Mouse (Mus musculus): Measurements from ENCODE around the gene Atp5l. TPM values are rescaled to one million over a fixed set of nuclear protein-coding genes. Genes with fewer than 3 reads are reported as not detected.

Atp5l gene
- polyA plus RNA-seq, 1 experiment from 2014 or later, result 753 TPM

DNA sequence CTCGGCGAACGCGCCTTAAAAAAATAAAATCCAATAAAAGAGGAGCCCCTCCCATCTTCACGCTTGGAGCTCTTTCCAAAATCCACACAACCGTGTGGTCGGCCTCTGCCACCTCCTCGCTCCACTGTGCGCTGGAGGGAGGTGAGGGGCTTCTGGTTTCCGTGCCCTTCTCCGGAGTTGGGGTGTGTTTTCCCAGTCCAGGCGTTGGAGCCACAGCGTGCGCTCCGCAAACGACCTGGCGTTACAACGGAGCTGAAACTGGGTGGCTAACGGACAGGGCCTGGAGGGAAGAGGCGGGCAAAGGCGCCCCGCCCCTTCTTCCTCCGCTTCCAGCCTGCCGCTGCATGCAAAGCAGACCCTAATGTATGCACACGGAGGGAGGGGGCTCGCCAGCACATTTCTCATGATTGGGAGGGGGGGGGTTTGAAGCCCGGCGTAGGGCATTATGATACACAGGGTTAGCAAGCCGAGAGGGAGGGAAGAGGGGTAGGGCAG lies 38.6 kb downstream of the Atp5l start:
- no peaks in the 10 kb centered on the region for H3K36me3 ChIP-seq (ENCODE audit: insufficient read depth, low read length)
- H3K9ac ChIP-seq (replicated peaks; ENCODE audit: low read length), result peak overlapping the region; percentile 96
- no peaks in the 10 kb centered on the region for H3K9me3 ChIP-seq (ENCODE audit: low read length)
- H3K4me3 ChIP-seq (ENCODE audit: low read length), result peak overlapping the region; percentile 97
- no peaks in the 10 kb centered on the region for H3K27me3 ChIP-seq (ENCODE audit: insufficient read depth, low read length)
- ATAC-seq (ENCODE audit: low FRiP score, low TSS enrichment), result peak; percentile 86
- 0% methylated on average over 29 of the region's 29 CpGs for WGBS
- peak overlapping the region; percentile 99 for H3K4me2 ChIP-seq (replicated peaks; ENCODE audit: low read depth, low read length)
- peak overlapping the region; percentile 98 for H3K27ac ChIP-seq (ENCODE audit: low read length)
- peaks cover 32% of the 10 kb centered on the region for H3K4me1 ChIP-seq (ENCODE audit: insufficient read depth, low read length)

DNA sequence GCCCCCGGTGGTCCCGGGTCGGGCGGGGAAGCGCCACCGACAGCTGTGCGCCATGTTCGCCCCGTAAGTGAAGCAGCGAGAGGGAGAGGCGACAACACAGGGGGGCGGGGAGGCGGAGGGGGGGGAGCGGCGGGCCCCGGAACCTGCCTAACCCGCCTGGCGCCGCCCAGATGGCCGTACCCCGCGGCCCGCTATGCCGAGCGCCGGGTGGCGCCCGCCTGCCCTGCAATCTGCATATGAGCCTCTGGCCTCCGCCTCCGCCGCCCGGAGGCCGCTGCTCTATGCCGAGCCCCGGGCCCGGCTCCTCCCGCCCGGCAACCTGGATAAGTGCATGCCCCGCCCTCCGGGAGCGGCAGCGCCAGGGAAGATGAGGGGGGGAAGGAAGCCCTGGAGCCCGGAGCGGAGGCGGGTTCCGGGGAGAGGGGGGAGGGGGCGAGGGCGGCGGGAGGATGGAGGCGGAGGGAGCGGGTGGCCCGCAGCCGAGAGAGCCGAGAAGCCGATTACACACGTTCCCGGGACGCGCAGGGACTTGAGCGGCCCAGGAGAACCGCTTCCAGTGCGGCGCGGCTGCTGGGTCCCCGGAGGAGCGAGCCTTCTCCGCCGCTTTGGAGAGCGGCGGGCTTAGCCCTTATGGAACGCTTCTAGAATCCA lies 39.2 kb downstream of the Atp5l start, which contains the start of gene Kmt2a:
Kmt2a (minus strand) TSS at position 76 of the 651 bp plus-strand sequence.
- H3K27ac ChIP-seq (ENCODE audit: low read length), result peak within 1 kb of the TSS; percentile 98
- no peaks in the 10 kb centered on the region for H3K27me3 ChIP-seq (ENCODE audit: insufficient read depth, low read length)
- no peaks in the 10 kb centered on the region for H3K9me3 ChIP-seq (ENCODE audit: low read length)
- H3K4me2 ChIP-seq (replicated peaks; ENCODE audit: low read depth, low read length), result peak within 1 kb of the TSS; percentile 99
- peak within 1 kb of the TSS; percentile 97 for H3K4me3 ChIP-seq (ENCODE audit: low read length)
- peak; percentile 80 for ATAC-seq (ENCODE audit: low FRiP score, low TSS enrichment)
- peaks cover 38% of the 10 kb centered on the region for H3K4me1 ChIP-seq (ENCODE audit: insufficient read depth, low read length)
- under 1% methylated on average over 44 of the region's 71 CpGs for WGBS
- H3K36me3 ChIP-seq (ENCODE audit: insufficient read depth, low read length), result no peaks in the 10 kb centered on the region
- peak within 1 kb of the TSS; percentile 96 for H3K9ac ChIP-seq (replicated peaks; ENCODE audit: low read length)

GRCm38 (mm10) chr9:44880309-44881081 lies 40.0 kb downstream of the Atp5l start:
- H3K4me3 ChIP-seq (ENCODE audit: low read length), result peak overlapping the region; percentile 97
- peak overlapping the region; percentile 96 for H3K9ac ChIP-seq (replicated peaks; ENCODE audit: low read length)
- 1% methylated on average over 30 of the region's 44 CpGs for WGBS
- no peaks in the 10 kb centered on the region for H3K27me3 ChIP-seq (ENCODE audit: insufficient read depth, low read length)
- peak; percentile 16 for ATAC-seq (ENCODE audit: low FRiP score, low TSS enrichment)
- H3K4me1 ChIP-seq (ENCODE audit: insufficient read depth, low read length), result peaks cover 44% of the 10 kb centered on the region
- H3K9me3 ChIP-seq (ENCODE audit: low read length), result no peaks in the 10 kb centered on the region
- peak overlapping the region; percentile 91 for H3K27ac ChIP-seq (ENCODE audit: low read length)
- H3K36me3 ChIP-seq (ENCODE audit: insufficient read depth, low read length), result no peaks in the 10 kb centered on the region
- peak overlapping the region; percentile 95 for H3K4me2 ChIP-seq (replicated peaks; ENCODE audit: low read depth, low read length)

- Histone ChIP-seq H3K9ac (replicated peaks; ENCODE audit: low read length) (peak overlapping the region; percentile 96), H3K36me3 (ENCODE audit: insufficient read depth, low read length) (no peaks in the 10 kb centered on the region), H3K27me3 (ENCODE audit: insufficient read depth, low read length) (no peaks in the 10 kb centered on the region), H3K4me3 (ENCODE audit: low read length) (peak overlapping the region; percentile 97), H3K4me2 (replicated peaks; ENCODE audit: low read depth, low read length) (peak overlapping the region; percentile 95), H3K27ac (ENCODE audit: low read length) (peak overlapping the region; percentile 39), H3K9me3 (ENCODE audit: low read length) (no peaks in the 10 kb centered on the region), H3K4me1 (ENCODE audit: insufficient read depth, low read length) (peaks cover 46% of the 10 kb centered on the region)
- under 1% methylated on average over 13 of the region's 13 CpGs for WGBS
- ATAC-seq (ENCODE audit: low FRiP score, low TSS enrichment), result no peak
Observed at GRCm38 (mm10) chr9:44879694-44880271, 40.8 kb downstream of the Atp5l start.

- Histone ChIP-seq H3K4me2 (replicated peaks; ENCODE audit: low read depth, low read length) (peak overlapping the region; percentile 95), H3K27ac (ENCODE audit: low read length) (no peak overlapping the region), H3K4me1 (ENCODE audit: insufficient read depth, low read length) (peaks cover 52% of the 10 kb centered on the region), H3K9me3 (ENCODE audit: low read length) (no peaks in the 10 kb centered on the region), H3K9ac (replicated peaks; ENCODE audit: low read length) (peak overlapping the region; percentile 96), H3K4me3 (ENCODE audit: low read length) (peak overlapping the region; percentile 97), H3K27me3 (ENCODE audit: insufficient read depth, low read length) (no peaks in the 10 kb centered on the region), H3K36me3 (ENCODE audit: insufficient read depth, low read length) (no peaks in the 10 kb centered on the region)
- ATAC-seq (ENCODE audit: low FRiP score, low TSS enrichment), result no peak
- WGBS, result 21% methylated on average over 9 of the region's 9 CpGs
Observed at GRCm38 (mm10) chr9:44878776-44879500, 41.6 kb downstream of the Atp5l start.

DNA sequence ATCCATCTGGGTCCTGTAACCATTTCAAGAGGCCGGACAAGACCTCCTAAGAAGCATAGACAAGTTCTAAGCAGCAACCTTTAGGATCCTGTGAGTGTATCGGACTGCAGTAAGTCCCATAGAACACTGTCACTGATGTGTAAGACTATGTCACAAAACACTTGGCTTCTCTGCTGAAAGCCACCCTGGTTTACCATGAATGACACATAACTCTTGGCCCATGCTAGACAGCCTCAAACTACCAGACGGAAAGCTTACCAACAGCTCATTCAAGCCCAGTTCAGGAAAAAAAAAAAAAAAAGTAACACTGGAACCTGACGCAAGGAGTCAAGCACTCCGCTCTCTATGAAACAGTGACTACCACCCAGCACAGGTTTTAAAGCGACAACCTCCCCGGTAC lies 42.9 kb downstream of the Atp5l start:
- Histone ChIP-seq H3K27me3 (ENCODE audit: insufficient read depth, low read length) (no peaks in the 10 kb centered on the region), H3K9me3 (ENCODE audit: low read length) (no peaks in the 10 kb centered on the region), H3K9ac (replicated peaks; ENCODE audit: low read length) (no peak overlapping the region), H3K36me3 (ENCODE audit: insufficient read depth, low read length) (no peaks in the 10 kb centered on the region), H3K4me1 (ENCODE audit: insufficient read depth, low read length) (peaks cover 50% of the 10 kb centered on the region), H3K4me3 (ENCODE audit: low read length) (no peak overlapping the region), H3K27ac (ENCODE audit: low read length) (no peak overlapping the region), H3K4me2 (replicated peaks; ENCODE audit: low read depth, low read length) (no peak overlapping the region)
- WGBS, result 84% methylated on average over 7 of the region's 7 CpGs
- no peak for ATAC-seq (ENCODE audit: low FRiP score, low TSS enrichment)

- H3K4me3 ChIP-seq (ENCODE audit: low read length), result no peak overlapping the region
- H3K27me3 ChIP-seq (ENCODE audit: insufficient read depth, low read length), result no peaks in the 10 kb centered on the region
- H3K4me1 ChIP-seq (ENCODE audit: insufficient read depth, low read length), result peaks cover 50% of the 10 kb centered on the region
- no peak for ATAC-seq (ENCODE audit: low FRiP score, low TSS enrichment)
- H3K27ac ChIP-seq (ENCODE audit: low read length), result no peak overlapping the region
- H3K9me3 ChIP-seq (ENCODE audit: low read length), result no peaks in the 10 kb centered on the region
- no peaks in the 10 kb centered on the region for H3K36me3 ChIP-seq (ENCODE audit: insufficient read depth, low read length)
- no peak overlapping the region for H3K4me2 ChIP-seq (replicated peaks; ENCODE audit: low read depth, low read length)
- 45% methylated on average over 7 of the region's 7 CpGs for WGBS
- H3K9ac ChIP-seq (replicated peaks; ENCODE audit: low read length), result no peak overlapping the region
Observed at GRCm38 (mm10) chr9:44875476-44875875, 45.1 kb downstream of the Atp5l start.

GRCm38 (mm10) chr9:44874198-44874597 lies 46.3 kb downstream of the Atp5l start:
- H3K9me3 ChIP-seq (ENCODE audit: low read length), result no peaks in the 10 kb centered on the region
- H3K4me1 ChIP-seq (ENCODE audit: insufficient read depth, low read length), result peaks cover 41% of the 10 kb centered on the region
- ATAC-seq (ENCODE audit: low FRiP score, low TSS enrichment), result no peak
- no peak overlapping the region for H3K4me3 ChIP-seq (ENCODE audit: low read length)
- no peaks in the 10 kb centered on the region for H3K27me3 ChIP-seq (ENCODE audit: insufficient read depth, low read length)
- H3K36me3 ChIP-seq (ENCODE audit: insufficient read depth, low read length), result no peaks in the 10 kb centered on the region
- H3K9ac ChIP-seq (replicated peaks; ENCODE audit: low read length), result no peak overlapping the region
- no peak overlapping the region for H3K27ac ChIP-seq (ENCODE audit: low read length)
- H3K4me2 ChIP-seq (replicated peaks; ENCODE audit: low read depth, low read length), result no peak overlapping the region

- no peak overlapping the region for H3K4me2 ChIP-seq (replicated peaks; ENCODE audit: low read depth, low read length)
- H3K4me3 ChIP-seq (ENCODE audit: low read length), result no peak overlapping the region
- peaks cover 36% of the 10 kb centered on the region for H3K4me1 ChIP-seq (ENCODE audit: insufficient read depth, low read length)
- H3K36me3 ChIP-seq (ENCODE audit: insufficient read depth, low read length), result no peaks in the 10 kb centered on the region
- no peak overlapping the region for H3K27ac ChIP-seq (ENCODE audit: low read length)
- WGBS, result 42% methylated on average over 5 of the region's 5 CpGs
- H3K27me3 ChIP-seq (ENCODE audit: insufficient read depth, low read length), result no peaks in the 10 kb centered on the region
- no peak overlapping the region for H3K9ac ChIP-seq (replicated peaks; ENCODE audit: low read length)
- no peak for ATAC-seq (ENCODE audit: low FRiP score, low TSS enrichment)
- H3K9me3 ChIP-seq (ENCODE audit: low read length), result no peaks in the 10 kb centered on the region
Observed at GRCm38 (mm10) chr9:44873665-44874064, 46.9 kb downstream of the Atp5l start.

Measured in kidney, embryonic 16.5 days (tissue).